22 mouse cellular contexts compared by ENCODE assay signal in genomic region chr5:74438353-74438752, GRCm38 (mm10).
A peak's percentile ranks its signal among the peaks of the same experiment; 100 is the strongest.
DNase-seq lines count a peak whose midpoint lies in the region; ATAC-seq and TF ChIP-seq lines count a peak whose summit lies in the region.
"Had no signal": no experiment of that assay in that cellular context is flagged by ENCODE, and none has a peak within 500 bp of the region (broad histone marks: within the 10 kb centered on the region; RNA-seq: fewer than 3 reads in every experiment).

No protein-coding gene starts in this region.

- peaks cover 6% of the 10 kb centered on the region for H3K4me1 ChIP-seq in liver, adult 2 months (ENCODE audit: control insufficient read depth, insufficient read depth, low read length)
- H3K4me1 ChIP-seq in liver, embryonic 16.5 days (ENCODE audit: control insufficient read depth, low read depth, low read length) = no peaks in the 10 kb centered on the region
- H3K4me1 ChIP-seq in liver, embryonic 12.5 days = no peaks in the 10 kb centered on the region
- H3K4me1 ChIP-seq in liver, postnatal 0 days (ENCODE audit: insufficient read depth) = 0 out of 2 replicates have a peak, but pooled peaks cover 3% of the 10 kb centered on the region
- no peaks in the 10 kb centered on the region for H3K4me1 ChIP-seq in liver, embryonic 11.5 days (replicated peaks; ENCODE audit: control insufficient read depth, insufficient read depth, low read length)
- peaks cover 10% of the 10 kb centered on the region for H3K4me1 ChIP-seq in limb, embryonic 10.5 days

- H3K36me3 ChIP-seq in liver, adult 2 months (ENCODE audit: control insufficient read depth, insufficient read depth, low read length) = no peaks in the 10 kb centered on the region
- no peaks in the 10 kb centered on the region for H3K36me3 ChIP-seq in liver, embryonic 16.5 days (ENCODE audit: control insufficient read depth, insufficient read depth)
- no peaks in the 10 kb centered on the region for H3K36me3 ChIP-seq in liver, embryonic 12.5 days
- no peaks in the 10 kb centered on the region for H3K36me3 ChIP-seq in liver, postnatal 0 days (replicated peaks; ENCODE audit: insufficient read depth, low read length)
- H3K36me3 ChIP-seq in liver, embryonic 11.5 days (ENCODE audit: control insufficient read depth, insufficient read depth, low read length) = no peaks in the 10 kb centered on the region
- no peaks in the 10 kb centered on the region for H3K36me3 ChIP-seq in limb, embryonic 10.5 days

- peak; percentile 51; the same call in 1 of the 2 replicates for ATAC-seq in liver, embryonic 16.5 days (ENCODE audit: low read depth)
- no peak for ATAC-seq in liver, embryonic 12.5 days
- peak; percentile 62 for ATAC-seq in liver, postnatal 0 days
- no peak for ATAC-seq in liver, embryonic 11.5 days (replicated peaks; ENCODE audit: low FRiP score)
- ATAC-seq: activated CD4-positive, CD25-positive, alpha-beta regulatory T cell, adult 4 months; CD4-positive, CD25-positive, alpha-beta regulatory T cell, adult 4 months; Patski had no signal

- H3K4me2 ChIP-seq in liver, embryonic 16.5 days (ENCODE audit: low read depth, low read length) = no peak overlapping the region
- H3K4me2 ChIP-seq in liver, embryonic 12.5 days = no peak overlapping the region
- H3K4me2 ChIP-seq in liver, postnatal 0 days (ENCODE audit: low read depth, low read length) = no peak overlapping the region
- H3K4me2 ChIP-seq in liver, embryonic 11.5 days = no peak overlapping the region

- no peak overlapping the region for H3K27ac ChIP-seq in liver, adult 2 months (replicated peaks; ENCODE audit: insufficient read depth, low read depth, low read length)
- no peak overlapping the region for H3K27ac ChIP-seq in liver, embryonic 16.5 days (ENCODE audit: low read length)
- H3K27ac ChIP-seq in liver, embryonic 12.5 days = no peak overlapping the region
- no peak overlapping the region for H3K27ac ChIP-seq in liver, postnatal 0 days (ENCODE audit: low read depth)
- H3K27ac ChIP-seq in liver, embryonic 11.5 days (ENCODE audit: low read depth, low read length) = no peak overlapping the region
- 0 out of 2 replicates have a peak overlapping the region, but pooled peaks have one; percentile 42 for H3K27ac ChIP-seq in limb, embryonic 10.5 days

- 52% methylated on average over 8 of the region's 8 CpGs for WGBS in liver, adult 2 months
- WGBS in liver, embryonic 16.5 days (ENCODE audit: insufficient replicate concordance) = 64% methylated on average over 8 of the region's 8 CpGs
- 74% methylated on average over 8 of the region's 8 CpGs for WGBS in liver, embryonic 12.5 days (ENCODE audit: insufficient replicate concordance)
- 78% methylated on average over 8 of the region's 8 CpGs for WGBS in liver, postnatal 0 days (ENCODE audit: insufficient replicate concordance)
- WGBS in liver, embryonic 11.5 days = 83% methylated on average over 8 of the region's 8 CpGs
- 87% methylated on average over 8 of the region's 8 CpGs for WGBS in limb, embryonic 10.5 days

- peak; percentile 52 for DNase-seq in liver, adult 2 months (ENCODE audit: extremely low read depth, low read depth, low spot score)
- DNase-seq in liver = no peak
- peak; percentile 20 for DNase-seq in liver, postnatal 0 days
- DNase-seq in liver, embryonic 11.5 days (ENCODE audit: low spot score) = no peak
- DNase-seq in limb, embryonic 10.5 days (ENCODE audit: low spot score) = no peak
- no peak for DNase-seq in heart, adult 11 months
- DNase-seq: adrenal gland, adult 2 months; adrenal gland, adult 8-10 months; adrenal gland, postnatal 10 days; adrenal gland, postnatal 14 days; adrenal gland, postnatal 25 days; adrenal gland, postnatal 36 days; B cell, adult 2 months; cerebellum, adult 11 months; cerebellum, adult 11-12 months had no signal

- H3K4me3 ChIP-seq in liver, adult 2 months (ENCODE audit: insufficient read depth, low read depth, low read length) = no peak overlapping the region
- no peak overlapping the region for H3K4me3 ChIP-seq in liver, embryonic 16.5 days (ENCODE audit: low read depth, low read length)
- no peak overlapping the region for H3K4me3 ChIP-seq in liver, embryonic 12.5 days
- no peak overlapping the region for H3K4me3 ChIP-seq in liver, postnatal 0 days (ENCODE audit: low read depth, low read length)
- H3K4me3 ChIP-seq in liver, embryonic 11.5 days (ENCODE audit: low read depth, low read length) = no peak overlapping the region
- H3K4me3 ChIP-seq in limb, embryonic 10.5 days = no peak overlapping the region

- no peak overlapping the region for H3K9ac ChIP-seq in liver, adult 2 months (ENCODE audit: low read depth, low read length)
- H3K9ac ChIP-seq in liver, embryonic 16.5 days (ENCODE audit: low read depth, low read length) = no peak overlapping the region
- H3K9ac ChIP-seq in liver, embryonic 12.5 days = no peak overlapping the region
- no peak overlapping the region for H3K9ac ChIP-seq in liver, postnatal 0 days (replicated peaks)
- H3K9ac ChIP-seq in liver, embryonic 11.5 days (ENCODE audit: low read depth, low read length) = no peak overlapping the region

- H3K9me3 ChIP-seq in liver, embryonic 16.5 days (replicated peaks; ENCODE audit: control insufficient read depth, low read length) = no peaks in the 10 kb centered on the region
- H3K9me3 ChIP-seq in liver, embryonic 12.5 days (replicated peaks) = no peaks in the 10 kb centered on the region
- no peaks in the 10 kb centered on the region for H3K9me3 ChIP-seq in liver, postnatal 0 days (ENCODE audit: low read length)
- no peaks in the 10 kb centered on the region for H3K9me3 ChIP-seq in liver, embryonic 11.5 days (ENCODE audit: control insufficient read depth, low read length)
- no peaks in the 10 kb centered on the region for H3K9me3 ChIP-seq in limb, embryonic 10.5 days (replicated peaks)
- H3K9me3 ChIP-seq: G1E had no signal

- TF ChIP-seq EP300 in liver, postnatal 0 days (IDR thresholded peaks at IDR 0.05; ENCODE audit: low read depth) = no peak

- H3K79me2 ChIP-seq in liver, adult 2 months (ENCODE audit: control insufficient read depth, insufficient read depth, low read length) = no peaks in the 10 kb centered on the region; the same call in 1 of the 2 replicates

- TF ChIP-seq POLR2A in liver, adult 2 months (IDR thresholded peaks at IDR 0.05; ENCODE audit: extremely low read depth, insufficient read depth, low read length) = no peak

- no peaks in the 10 kb centered on the region for H3K27me3 ChIP-seq in liver, adult 2 months (ENCODE audit: control insufficient read depth, insufficient read depth, low read length)
- no peaks in the 10 kb centered on the region for H3K27me3 ChIP-seq in liver, embryonic 16.5 days (ENCODE audit: control insufficient read depth, insufficient read depth, low read depth, low read length)
- H3K27me3 ChIP-seq in liver, embryonic 12.5 days (replicated peaks) = no peaks in the 10 kb centered on the region
- no peaks in the 10 kb centered on the region for H3K27me3 ChIP-seq in liver, postnatal 0 days (ENCODE audit: insufficient read depth, low read length)
- no peaks in the 10 kb centered on the region for H3K27me3 ChIP-seq in liver, embryonic 11.5 days (replicated peaks; ENCODE audit: control insufficient read depth, insufficient read depth, low read length)
- H3K27me3 ChIP-seq in limb, embryonic 10.5 days (ENCODE audit: low read depth, poor library complexity, severe bottlenecking) = no peaks in the 10 kb centered on the region
- H3K27me3 ChIP-seq: CH12.LX, Patski had no signal

- TF ChIP-seq CTCF in liver, adult 2 months (IDR thresholded peaks at IDR 0.05; ENCODE audit: low read depth, low read length) = no peak
- no peak for TF ChIP-seq CTCF in liver, postnatal 0 days (IDR thresholded peaks at IDR 0.05; ENCODE audit: low read depth)

Comparison
In these comparisons a context has a peak if more than half of its experiments do, and no peak if none do; other contexts are left out.
1. DNase-seq: peak in liver, adult 2 months (single experiment) and liver, postnatal 0 days (single experiment); none in liver (single experiment), liver, embryonic 11.5 days (single experiment), limb, embryonic 10.5 days (single experiment) and heart, adult 11 months (single experiment).
2. ATAC-seq: peak in liver, embryonic 16.5 days (single experiment) and liver, postnatal 0 days (single experiment); none in liver, embryonic 12.5 days (single experiment) and liver, embryonic 11.5 days (single experiment).